Mouse (Mus musculus) ovary, postnatal 14 days (tissue): ENCODE data around the gene Prr11.
"Not testable (repeated sequence)": the region's sequence is repeated elsewhere in the genome, so short reads cannot be mapped to it uniquely, and the experiment has no call there.

Experiments used
- DNase-seq: peaks from one replicate; pipeline ENCODE4 v3.0.0; 2022; ENCODE audit warnings: low spot score

The Prr11 gene

GRCm38 (mm10) chr11:87108409-87108754, at the start of gene Prr11:
TSS of gene Prr11 (minus strand) at chr11:87108708.
- no peak for DNase-seq

- DNase-seq = no peak
Observed at GRCm38 (mm10) chr11:87158012-87158411, 49.5 kb upstream of the Prr11 start.

GRCm38 (mm10) chr11:87136233-87136632, 27.7 kb upstream of the Prr11 start:
- no peak for DNase-seq

- DNase-seq = peak; percentile 72
Observed at GRCm38 (mm10) chr11:87126824-87127816, 18.6 kb upstream of the Prr11 start, which contains the start of gene Trim37. TSS of gene Trim37 (plus strand) at chr11:87127077.

- DNase-seq = no peak
Observed at GRCm38 (mm10) chr11:87126281-87126823, 17.8 kb upstream of the Prr11 start.

- DNase-seq = no peak
Observed at GRCm38 (mm10) chr11:87125562-87125961, 17.1 kb upstream of the Prr11 start.

- DNase-seq = no peak
Observed at GRCm38 (mm10) chr11:87121864-87122263, 13.4 kb upstream of the Prr11 start.

- no peak for DNase-seq
Observed at GRCm38 (mm10) chr11:87110172-87110909, 1.8 kb upstream of the Prr11 start.

GRCm38 (mm10) chr11:87109519-87110171, 1.1 kb upstream of the Prr11 start:
- DNase-seq = no peak

- peak; percentile 91 for DNase-seq
Observed at GRCm38 (mm10) chr11:87108755-87109518, 429 bp upstream of the Prr11 start, which contains the start of gene Ska2. TSS of gene Ska2 (plus strand) at chr11:87109234.

GRCm38 (mm10) chr11:87087142-87087541, 21.4 kb downstream of the Prr11 start:
- DNase-seq = no peak

GRCm38 (mm10) chr11:87086290-87086984, 22.1 kb downstream of the Prr11 start, which contains the start of gene Smg8:
TSS of gene Smg8 (minus strand) at chr11:87086774.
- peak; percentile 76 for DNase-seq

- DNase-seq = no peak
Observed at GRCm38 (mm10) chr11:87085461-87085860, 23.0 kb downstream of the Prr11 start.

- DNase-seq = no peak
Observed at GRCm38 (mm10) chr11:87083712-87084111, 24.8 kb downstream of the Prr11 start.

GRCm38 (mm10) chr11:87073866-87074440, 34.6 kb downstream of the Prr11 start, which contains the start of gene Gdpd1:
TSS of gene Gdpd1 (minus strand) at chr11:87074062.
- peak; percentile 63 for DNase-seq

GRCm38 (mm10) chr11:87073343-87073865, 35.1 kb downstream of the Prr11 start:
- peak; percentile 48 for DNase-seq

GRCm38 (mm10) chr11:87062087-87062486, 46.4 kb downstream of the Prr11 start:
- DNase-seq = no peak

- DNase-seq = no peak
Observed at GRCm38 (mm10) chr11:87060410-87060809, 48.1 kb downstream of the Prr11 start.

- DNase-seq = no peak
Observed at GRCm38 (mm10) chr11:87056286-87056685, 52.2 kb downstream of the Prr11 start.

- DNase-seq = not testable (repeated sequence)
Observed at GRCm38 (mm10) chr11:87048900-87049299, 59.6 kb downstream of the Prr11 start.
